Mouse (Mus musculus): ENCODE data around the gene Ksr2.

GRCm38 (mm10) chr5:117706633-117707032 lies 292.8 kb downstream of the Ksr2 start:
- TF ChIP-seq POLR2A (IDR thresholded peaks at IDR 0.05; ENCODE audit: extremely low read depth, insufficient read depth, low read length) (no peak), CTCF (IDR thresholded peaks at IDR 0.05; ENCODE audit: low read depth, low read length) (no peak)

All from liver, adult 2 months (tissue).